Mouse (Mus musculus): Measurements from ENCODE around the gene Asic1.

- TF ChIP-seq CTCF (IDR thresholded peaks at IDR 0.05; ENCODE audit: low read depth) (no peak), EP300 (optimal IDR thresholded peaks at IDR 0.05) (no peak)
Observed at GRCm38 (mm10) chr15:99637405-99638123, 32.6 kb upstream of the Asic1 start.
